Mouse (Mus musculus) megakaryocyte, embryonic 14.5 days (primary cell): ENCODE data around the gene Gngt2.

Experiments used
- FLI1 ChIP-seq: IDR thresholded peaks from 2 replicates; pipeline ENCODE4 v1.6.1; 2012; ENCODE audit warnings: low read length, inconsistent platforms, mixed read lengths
- GATA1 ChIP-seq: IDR thresholded peaks from 3 replicates; pipeline ENCODE4 v1.6.1; 2012; ENCODE audit warnings: mixed read lengths, low read length, inconsistent platforms, borderline replicate concordance

- TF ChIP-seq GATA1, result no peak
- no peak for TF ChIP-seq FLI1
Observed at GRCm38 (mm10) chr11:95814101-95814500, 22.9 kb upstream of the Gngt2 start.
